Mouse (Mus musculus) cerebellum, adult 2 months (tissue): ENCODE measurements around the gene Agpat1.

Source experiments
- CTCF ChIP-seq: fragments of 200-500 bp; IDR thresholded peaks from 2 replicates; pipeline ENCODE4 v1.5.1; 2011; ENCODE audit warnings: low read depth, mild to moderate bottlenecking, control low read depth, low read length, moderate library complexity, borderline replicate concordance; ENCODE audit not compliant: insufficient read depth
- POLR2A ChIP-seq: fragments of 200-500 bp; IDR thresholded peaks from 2 replicates; pipeline ENCODE4 v1.6.1; 2011; ENCODE audit warnings: low read length, control low read depth, borderline replicate concordance; ENCODE audit not compliant: insufficient read depth

GRCm38 (mm10) chr17:34582528-34582927 lies 21.5 kb upstream of the Agpat1 start:
- TF ChIP-seq POLR2A (no peak), CTCF (no peak)
